Mouse (Mus musculus) forebrain, postnatal 0 days (tissue): ENCODE measurements around the gene Olfr90. TPM values are rescaled to one million over a fixed set of nuclear protein-coding genes. Genes with fewer than 3 reads are reported as not detected.

Source experiments
- ATAC-seq: fragments of 200-750 bp; cut with Nextera tagmentation; 2 replicates; pipeline ENCODE4 v1.8.0; 2017; ENCODE audit warnings: mild to moderate bottlenecking, moderate library complexity
- DNase-seq: peaks from one replicate; pipeline ENCODE4 v3.0.0-alpha.2; 2015
- H3K27ac ChIP-seq: fragments of 300-500 bp; sonication (generic); 2 replicates; pipeline ENCODE4 v1.5.1; 2014; ENCODE audit warnings: low read depth, mild to moderate bottlenecking, antibody characterized with exemption, low read length, moderate library complexity, mixed read lengths
- H3K27me3 ChIP-seq: fragments of 300-500 bp; sonication (generic); 2 replicates; pipeline ENCODE4 v1.6.1; 2014; ENCODE audit warnings: mild to moderate bottlenecking, low read length, mixed read lengths; ENCODE audit not compliant: insufficient read depth
- H3K36me3 ChIP-seq: fragments of 300-500 bp; sonication (generic); 2 replicates; pipeline ENCODE4 v1.6.1; 2014; ENCODE audit warnings: mild to moderate bottlenecking, moderate library complexity; ENCODE audit not compliant: insufficient read depth
- H3K4me1 ChIP-seq: fragments of 300-500 bp; sonication (generic); 2 replicates; pipeline ENCODE4 v1.6.1; 2014; ENCODE audit warnings: antibody characterized with exemption; ENCODE audit not compliant: insufficient read depth
- H3K4me2 ChIP-seq: fragments of 300-500 bp; sonication (generic); 2 replicates; pipeline ENCODE4 v1.6.1; 2014; ENCODE audit warnings: low read depth, mild to moderate bottlenecking, moderate library complexity
- H3K4me3 ChIP-seq: fragments of 300-500 bp; sonication (generic); 2 replicates; pipeline ENCODE4 v1.5.1; 2014; ENCODE audit warnings: low read depth, low read length, mixed read lengths
- H3K9ac ChIP-seq: fragments of 300-500 bp; sonication (generic); 2 replicates; pipeline ENCODE4 v1.6.1; 2014; ENCODE audit warnings: mild to moderate bottlenecking
- H3K9me3 ChIP-seq: fragments of 300-500 bp; sonication (generic); 2 replicates; pipeline ENCODE4 v1.6.1; 2016; ENCODE audit warnings: low read length
- CTCF ChIP-seq: sonication (generic); IDR thresholded peaks from 2 replicates; pipeline ENCODE4 v1.5.1; 2016; ENCODE audit warnings: antibody characterized with exemption, control low read depth, low read depth
- WGBS: fragments of 180-500 bp; shearing (Covaris S2); extraction: QIAGEN DNeasy Blood & Tissue Kit; methylation state at CpG from one replicate; pipeline ENCODE4 v1.1.7; 2014; 5-methylcytosine and 5-hydroxymethylcytosine counted together
- polyA plus RNA-seq: library from polyadenylated mRNA; unstranded; fragments of >200 nt; fragmentation: Nextera tagmentation; extraction: Ambion mirVana; gene quantifications from 2 replicates; pipeline ENCODE4 v1.2.1, GENCODE M21; 2015
- total RNA-seq: library from RNA; depleted of rRNA; stranded (reverse); fragments of >200 nt; gene quantifications from 2 replicates; pipeline ENCODE4 v1.2.3, GENCODE M21; 2014

The Olfr90 gene
- total and polyA plus RNA-seq, 2 experiments from 2014 or later, result not detected

DNA sequence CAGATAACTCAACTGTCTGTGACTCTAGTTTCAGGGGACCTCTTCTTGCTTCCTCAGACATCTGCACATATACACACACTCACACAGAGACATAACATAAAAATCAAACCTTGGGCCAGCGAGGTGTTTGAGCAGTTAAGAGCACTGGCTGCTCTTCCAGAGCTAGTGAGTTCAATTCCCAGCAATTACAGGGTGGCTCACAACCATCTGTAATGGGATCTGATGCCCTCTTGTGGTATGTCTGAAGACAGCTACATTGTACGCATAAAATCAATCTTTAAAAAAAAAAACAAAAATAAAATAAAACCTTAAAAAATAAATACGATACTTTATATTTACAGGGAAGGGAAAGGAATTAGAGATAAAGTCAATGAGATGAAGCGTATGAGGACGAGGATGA lies 3.7 kb downstream of the Olfr90 start:
- 0 out of 2 replicates have a peak, but pooled peaks cover under 1% of the 10 kb centered on the region for H3K4me1 ChIP-seq
- 71% methylated on average over 5 of the region's 5 CpGs for WGBS
- TF ChIP-seq CTCF, result peak; percentile 60
- H3K27me3 ChIP-seq, result no peaks in the 10 kb centered on the region
- no peak overlapping the region for H3K27ac ChIP-seq
- H3K9me3 ChIP-seq, result no peaks in the 10 kb centered on the region
- H3K9ac ChIP-seq, result no peak overlapping the region
- no peak overlapping the region for H3K4me3 ChIP-seq
- ATAC-seq (no peak), DNase-seq (no peak)
- no peak overlapping the region for H3K4me2 ChIP-seq
- no peaks in the 10 kb centered on the region for H3K36me3 ChIP-seq

DNA sequence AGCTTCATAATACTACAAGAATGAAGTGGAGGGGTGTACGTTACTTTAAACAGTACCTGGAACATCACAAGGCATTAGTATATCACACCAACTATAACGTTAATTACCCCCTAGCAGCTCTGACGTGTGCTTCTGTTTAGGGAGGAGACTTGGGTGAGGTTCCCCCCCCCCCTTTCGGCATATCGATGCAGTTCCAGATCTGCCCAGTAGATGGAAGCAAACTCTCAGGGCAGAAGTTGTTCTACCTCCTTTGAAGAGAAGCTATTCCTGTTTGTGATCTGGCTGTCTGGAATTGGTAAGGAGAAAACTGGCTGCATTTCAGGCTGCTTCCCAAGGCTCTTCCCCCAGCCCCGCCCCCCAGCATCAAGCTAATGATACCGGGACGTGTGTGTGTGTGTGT lies 5.0 kb downstream of the Olfr90 start:
- no peaks in the 10 kb centered on the region for H3K9me3 ChIP-seq
- ATAC-seq (peak; percentile 62), DNase-seq (peak; percentile 88)
- H3K4me2 ChIP-seq, result no peak overlapping the region
- no peak overlapping the region for H3K27ac ChIP-seq
- 6% methylated on average over 8 of the region's 8 CpGs for WGBS
- TF ChIP-seq CTCF, result peak; percentile 91
- no peaks in the 10 kb centered on the region for H3K36me3 ChIP-seq
- peaks cover 7% of the 10 kb centered on the region; the same call in 1 of the 2 replicates for H3K4me1 ChIP-seq
- no peak overlapping the region for H3K4me3 ChIP-seq
- H3K9ac ChIP-seq, result no peak overlapping the region
- H3K27me3 ChIP-seq, result no peaks in the 10 kb centered on the region

DNA sequence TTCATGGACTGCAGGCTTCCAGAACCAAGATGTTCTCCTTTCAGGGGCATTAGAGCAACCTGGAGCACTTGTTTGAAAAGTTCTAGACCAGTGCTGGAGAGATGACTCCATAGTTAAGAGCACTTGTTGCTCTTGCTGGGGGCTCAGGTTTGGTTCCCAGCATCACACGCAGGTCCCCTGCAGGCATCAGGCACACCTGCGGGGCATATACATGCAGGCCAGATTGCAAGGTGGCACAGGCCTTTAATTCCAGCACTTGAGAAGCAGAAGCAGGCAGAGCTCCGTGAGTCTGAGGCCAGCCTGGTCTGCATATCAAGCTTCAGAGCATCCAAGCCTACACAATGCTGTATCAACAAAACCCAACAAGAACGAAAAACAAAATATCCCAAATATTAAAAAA lies 6.6 kb downstream of the Olfr90 start:
- no peaks in the 10 kb centered on the region for H3K27me3 ChIP-seq
- H3K4me1 ChIP-seq, result peaks cover 7% of the 10 kb centered on the region; the same call in 1 of the 2 replicates
- DNase-seq (no peak), ATAC-seq (no peak)
- H3K9ac ChIP-seq, result no peak overlapping the region
- no peak overlapping the region for H3K4me3 ChIP-seq
- 86% methylated on average over 4 of the region's 4 CpGs for WGBS
- TF ChIP-seq CTCF, result no peak
- H3K9me3 ChIP-seq, result no peaks in the 10 kb centered on the region
- no peaks in the 10 kb centered on the region for H3K36me3 ChIP-seq
- no peak overlapping the region for H3K4me2 ChIP-seq
- H3K27ac ChIP-seq, result no peak overlapping the region

DNA sequence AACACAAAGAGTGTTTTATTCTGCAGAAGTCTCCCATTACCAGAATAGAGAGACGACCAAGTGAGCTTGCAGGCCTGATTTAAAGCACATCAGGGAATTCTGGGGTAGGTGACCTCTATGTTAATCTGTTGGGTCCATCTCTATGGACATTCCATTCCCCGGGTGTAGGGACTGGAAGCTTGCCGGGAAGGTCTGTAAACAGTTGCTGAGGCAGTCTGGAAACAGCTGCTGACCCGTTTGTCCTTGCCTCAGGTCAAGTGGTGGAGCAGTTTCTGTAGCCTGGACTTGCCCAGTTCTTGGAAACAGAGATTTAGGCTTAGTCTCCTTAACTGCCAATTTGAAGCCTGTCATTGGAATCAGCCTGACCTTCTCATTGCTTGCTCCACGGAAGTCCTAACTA lies 8.2 kb downstream of the Olfr90 start:
- Histone ChIP-seq H3K9ac (no peak overlapping the region), H3K4me3 (no peak overlapping the region), H3K4me2 (no peak overlapping the region), H3K27ac (no peak overlapping the region), H3K4me1 (peaks cover 7% of the 10 kb centered on the region; the same call in 1 of the 2 replicates), H3K27me3 (no peaks in the 10 kb centered on the region), H3K36me3 (peaks cover 13% of the 10 kb centered on the region), H3K9me3 (no peaks in the 10 kb centered on the region)
- TF ChIP-seq CTCF, result no peak
- no peak for DNase-seq
- WGBS, result 27% methylated on average over 5 of the region's 5 CpGs
- ATAC-seq, result no peak

DNA sequence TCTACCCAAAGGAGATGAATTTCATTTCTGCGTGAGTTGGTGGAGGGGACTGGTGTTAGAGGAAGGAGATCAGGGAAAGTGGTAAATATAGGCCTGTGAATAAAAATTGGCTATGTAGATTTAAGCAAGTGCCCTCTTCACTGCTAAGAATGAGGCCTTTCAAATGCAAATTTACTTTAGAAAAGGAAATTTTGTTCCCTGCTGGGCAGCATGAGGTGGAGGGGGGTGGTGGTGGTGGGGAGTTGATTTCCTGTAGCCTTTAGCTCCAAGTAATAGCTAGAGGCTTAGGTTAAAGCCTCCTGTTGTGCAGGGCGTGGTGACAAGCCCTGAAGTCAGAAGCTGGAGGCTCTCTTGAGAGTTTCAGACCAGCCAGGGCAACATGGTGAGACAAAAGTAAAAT lies 9.3 kb downstream of the Olfr90 start:
- DNase-seq, result no peak
- ATAC-seq, result peak; percentile 24; the same call in 1 of the 2 replicates
- Histone ChIP-seq H3K4me2 (no peak overlapping the region), H3K27me3 (no peaks in the 10 kb centered on the region), H3K36me3 (peaks cover 24% of the 10 kb centered on the region), H3K9me3 (no peaks in the 10 kb centered on the region), H3K27ac (peak overlapping the region; percentile 15; the same call in 1 of the 2 replicates), H3K9ac (0 out of 2 replicates have a peak overlapping the region, but pooled peaks have one; percentile 18), H3K4me3 (no peak overlapping the region), H3K4me1 (peaks cover 7% of the 10 kb centered on the region; the same call in 1 of the 2 replicates)
- 3% methylated on average over 2 of the region's 2 CpGs for WGBS
- TF ChIP-seq CTCF, result no peak

DNA sequence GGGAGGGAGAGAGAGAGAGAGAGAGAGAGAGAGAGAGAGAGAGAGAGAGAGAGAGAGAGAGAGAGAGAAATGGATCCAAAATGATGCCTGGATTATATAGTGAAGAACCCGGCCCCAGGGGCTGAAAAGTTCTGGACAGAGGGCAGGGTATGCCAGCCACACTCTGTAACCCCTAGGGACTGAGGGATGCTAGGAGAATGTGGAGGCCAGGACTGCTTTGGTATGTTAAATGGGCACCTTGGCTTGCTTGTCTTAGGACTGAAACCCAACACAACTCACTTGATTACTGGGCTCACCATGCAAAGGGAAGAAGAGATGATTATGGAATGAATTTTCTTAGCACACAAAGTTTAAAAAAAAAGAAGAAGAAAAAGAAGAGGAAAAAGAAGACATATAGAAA lies 10.1 kb downstream of the Olfr90 start:
- Histone ChIP-seq H3K27ac (no peak overlapping the region), H3K9me3 (no peaks in the 10 kb centered on the region), H3K36me3 (peaks cover 30% of the 10 kb centered on the region), H3K9ac (no peak overlapping the region), H3K4me3 (no peak overlapping the region), H3K4me2 (no peak overlapping the region), H3K4me1 (peaks cover 7% of the 10 kb centered on the region; the same call in 1 of the 2 replicates), H3K27me3 (no peaks in the 10 kb centered on the region)
- ATAC-seq (no peak), DNase-seq (no peak)
- TF ChIP-seq CTCF, result no peak
- WGBS, result 26% methylated on average over 1 of the region's 1 CpGs

DNA sequence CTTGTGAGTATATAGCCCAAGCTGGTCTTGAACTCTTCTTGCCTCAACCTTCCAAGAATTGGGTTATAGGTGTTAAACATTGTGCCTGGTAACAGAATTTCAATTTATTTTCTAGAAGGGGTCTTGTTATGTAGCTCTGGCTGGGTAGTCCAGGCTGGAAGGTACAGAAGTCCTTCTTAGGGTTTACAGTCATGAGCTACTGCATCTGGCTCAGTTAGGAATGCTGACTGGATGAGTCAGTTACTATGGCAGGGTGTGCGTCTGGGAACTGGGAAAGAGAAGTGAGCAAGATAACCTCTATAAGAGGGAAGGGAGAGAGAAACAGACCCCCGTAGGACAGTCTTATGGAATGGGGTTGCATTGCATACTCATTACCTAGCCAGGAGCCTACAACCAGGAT lies 12.5 kb downstream of the Olfr90 start:
- Histone ChIP-seq H3K27me3 (no peaks in the 10 kb centered on the region), H3K9me3 (no peaks in the 10 kb centered on the region), H3K4me2 (no peak overlapping the region), H3K4me1 (peaks cover 7% of the 10 kb centered on the region; the same call in 1 of the 2 replicates), H3K27ac (no peak overlapping the region), H3K4me3 (no peak overlapping the region), H3K36me3 (peaks cover 49% of the 10 kb centered on the region), H3K9ac (no peak overlapping the region)
- ATAC-seq (no peak), DNase-seq (no peak)
- TF ChIP-seq CTCF, result no peak
- 90% methylated on average over 2 of the region's 2 CpGs for WGBS
